Mouse (Mus musculus) ES-CJ7 (cell line): ENCODE data around the gene Wdr81.
"Not testable (repeated sequence)": the region's sequence is repeated elsewhere in the genome, so short reads cannot be mapped to it uniquely, and the experiment has no call there.

Source experiments
- DNase-seq: peaks from one replicate; pipeline ENCODE4 v3.0.0; 2011; ENCODE audit warnings: low read depth, low spot score

Gene Wdr81

GRCm38 (mm10) chr11:75460844-75461742 is 6.6 kb upstream of the Wdr81 start, which contains the start of gene Tlcd2:
Gene Tlcd2 (plus strand): TSS chr11:75461715.
- DNase-seq = peak; percentile 100

GRCm38 (mm10) chr11:75460103-75460843 is 5.8 kb upstream of the Wdr81 start:
- DNase-seq = peak; percentile 97

GRCm38 (mm10) chr11:75459751-75460102 is 5.2 kb upstream of the Wdr81 start:
- DNase-seq = no peak

- DNase-seq = no peak
Observed at GRCm38 (mm10) chr11:75459141-75459711, 4.7 kb upstream of the Wdr81 start.

- DNase-seq = no peak
Observed at GRCm38 (mm10) chr11:75458628-75459041, 4.1 kb upstream of the Wdr81 start.

- DNase-seq = peak; percentile 77
Observed at GRCm38 (mm10) chr11:75458169-75458568, 3.7 kb upstream of the Wdr81 start.

GRCm38 (mm10) chr11:75456440-75456871 is 1.9 kb upstream of the Wdr81 start:
- no peak for DNase-seq

- DNase-seq = not testable (repeated sequence)
Observed at GRCm38 (mm10) chr11:75455971-75456370, 1.5 kb upstream of the Wdr81 start.

GRCm38 (mm10) chr11:75455041-75455736 is 672 bp upstream of the Wdr81 start:
- no peak for DNase-seq

GRCm38 (mm10) chr11:75452812-75453557 is 1.5 kb downstream of the Wdr81 start:
- no peak for DNase-seq

- DNase-seq = no peak
Observed at GRCm38 (mm10) chr11:75452081-75452480, 2.4 kb downstream of the Wdr81 start.

GRCm38 (mm10) chr11:75450936-75451335 is 3.6 kb downstream of the Wdr81 start:
- no peak for DNase-seq

GRCm38 (mm10) chr11:75450304-75450908 is 4.1 kb downstream of the Wdr81 start:
- no peak for DNase-seq

GRCm38 (mm10) chr11:75449695-75450094 is 4.8 kb downstream of the Wdr81 start:
- no peak for DNase-seq

- DNase-seq = no peak
Observed at GRCm38 (mm10) chr11:75448575-75448974, 5.9 kb downstream of the Wdr81 start.

- peak; percentile 58 for DNase-seq
Observed at GRCm38 (mm10) chr11:75443711-75444110, 10.8 kb downstream of the Wdr81 start.

GRCm38 (mm10) chr11:75441601-75442000 is 12.9 kb downstream of the Wdr81 start:
- DNase-seq = no peak

- DNase-seq = no peak
Observed at GRCm38 (mm10) chr11:75441034-75441433, 13.5 kb downstream of the Wdr81 start.

- DNase-seq = no peak
Observed at GRCm38 (mm10) chr11:75439951-75440350, 14.6 kb downstream of the Wdr81 start.

- DNase-seq = no peak
Observed at GRCm38 (mm10) chr11:75439363-75439762, 15.2 kb downstream of the Wdr81 start, which contains the start of gene Serpinf2. Gene Serpinf2 (minus strand): TSS chr11:75439591.
